Mouse (Mus musculus): ENCODE data around the gene Itm2c.

GRCm38 (mm10) chr1:85900521-85901333, 6.6 kb downstream of the Itm2c start:
- TF ChIP-seq CTCF (IDR thresholded peaks at IDR 0.05; ENCODE audit: extremely low read depth, insufficient read depth, low read length): no peak
- TF ChIP-seq POLR2A (IDR thresholded peaks at IDR 0.05; ENCODE audit: extremely low read depth, insufficient read depth, low read length): no peak
